Mouse (Mus musculus): ENCODE results near the gene E2f8. TPM values are rescaled to one million over a fixed set of nuclear protein-coding genes. Genes with fewer than 3 reads are reported as not detected.

The E2f8 gene
- 51.1 and 63.0 TPM in 2 replicates for polyA plus RNA-seq (2012)

DNA sequence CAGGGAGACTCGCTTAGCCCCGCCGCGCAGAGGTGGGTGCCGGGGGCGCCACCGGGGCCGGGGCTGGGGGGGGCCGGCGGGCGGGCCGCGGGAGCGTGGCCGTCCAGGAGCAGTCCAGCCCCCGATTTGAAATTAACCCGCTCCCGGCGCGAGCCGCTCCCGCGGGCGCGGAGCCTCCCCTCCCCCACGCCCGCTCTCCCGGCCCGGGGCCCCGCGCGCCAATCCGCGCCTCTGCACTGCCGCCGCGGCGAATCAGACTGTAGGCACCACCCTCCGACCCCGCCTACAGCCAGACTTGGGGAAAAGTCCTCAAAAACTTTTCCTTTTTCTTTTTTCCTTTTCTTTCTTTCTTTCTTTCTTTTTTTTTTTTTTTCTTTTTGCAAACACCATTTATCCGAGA, at the start of gene E2f8:
TSS of gene E2f8 (minus strand) at position 111 of the 400 bp plus-strand sequence.
- TF ChIP-seq GATA1 (IDR thresholded peaks at IDR 0.05; ENCODE audit: low read length), result no peak

- TF ChIP-seq GATA1 (IDR thresholded peaks at IDR 0.05; ENCODE audit: low read length), result no peak
Observed at GRCm38 (mm10) chr7:48930399-48930798, 49.0 kb upstream of the E2f8 start.

- TF ChIP-seq GATA1 (IDR thresholded peaks at IDR 0.05; ENCODE audit: low read length), result no peak
Observed at GRCm38 (mm10) chr7:48928364-48928763, 47.0 kb upstream of the E2f8 start.

DNA sequence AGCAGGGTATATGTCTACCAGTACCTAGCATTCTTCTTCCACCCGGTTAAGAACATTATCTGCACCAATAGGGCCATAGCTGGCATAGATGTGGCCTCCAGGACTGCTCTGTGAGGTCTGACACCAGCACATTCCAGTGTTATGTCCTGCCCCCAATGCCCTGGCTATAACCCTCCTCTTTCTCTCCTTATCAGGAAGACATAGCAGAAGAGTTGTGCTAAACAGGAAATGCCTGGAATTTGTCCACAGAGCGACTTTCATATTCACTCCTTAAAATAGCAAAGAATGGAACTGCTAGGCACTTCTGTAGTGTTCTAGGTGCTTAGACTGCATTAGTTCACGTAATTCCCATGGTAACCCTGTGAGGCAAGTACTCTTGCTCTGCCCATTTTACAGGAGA, 43.8 kb upstream of the E2f8 start:
- TF ChIP-seq GATA1 (IDR thresholded peaks at IDR 0.05; ENCODE audit: low read length), result no peak

DNA sequence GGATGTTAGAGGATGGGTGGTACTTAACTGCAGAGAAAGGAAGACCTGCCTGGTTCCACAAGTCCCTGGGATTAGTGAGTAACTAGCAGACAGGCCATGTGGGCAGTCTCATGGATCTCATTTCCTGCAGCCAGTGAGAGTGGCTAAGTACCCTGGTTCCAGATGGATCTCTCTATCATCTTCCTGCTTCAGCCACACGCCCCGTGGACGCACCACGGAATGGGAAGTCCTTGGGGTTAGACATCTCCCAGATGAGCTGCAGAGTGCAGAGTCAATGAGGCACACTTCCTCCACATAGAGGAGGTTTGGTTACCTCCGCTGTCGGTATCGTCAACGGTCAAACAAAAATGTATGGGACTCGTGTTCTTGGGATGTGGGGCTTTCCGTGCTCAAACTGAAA, 42.2 kb upstream of the E2f8 start:
- TF ChIP-seq GATA1 (IDR thresholded peaks at IDR 0.05; ENCODE audit: low read length), result peak; percentile 9

DNA sequence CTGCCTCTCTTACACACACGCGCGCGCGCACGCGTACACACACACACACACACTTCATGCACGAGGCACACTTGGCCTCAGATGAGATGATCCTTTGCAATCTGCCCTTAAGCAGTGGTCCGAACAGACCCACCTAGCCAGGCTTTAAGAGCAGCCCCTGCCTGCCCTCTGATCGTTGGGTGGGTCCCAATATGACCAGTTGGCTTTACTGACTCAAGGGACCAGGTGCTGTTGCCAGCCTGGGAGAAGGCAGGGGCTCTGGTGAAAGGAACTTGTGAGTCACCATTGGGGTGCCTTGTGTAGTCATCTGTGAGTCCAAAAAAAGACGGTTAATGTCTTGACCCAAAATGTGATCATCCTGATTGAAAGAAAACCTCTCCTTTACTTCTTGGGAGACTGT, 37.0 kb upstream of the E2f8 start:
- no peak for TF ChIP-seq GATA1 (IDR thresholded peaks at IDR 0.05; ENCODE audit: low read length)

DNA sequence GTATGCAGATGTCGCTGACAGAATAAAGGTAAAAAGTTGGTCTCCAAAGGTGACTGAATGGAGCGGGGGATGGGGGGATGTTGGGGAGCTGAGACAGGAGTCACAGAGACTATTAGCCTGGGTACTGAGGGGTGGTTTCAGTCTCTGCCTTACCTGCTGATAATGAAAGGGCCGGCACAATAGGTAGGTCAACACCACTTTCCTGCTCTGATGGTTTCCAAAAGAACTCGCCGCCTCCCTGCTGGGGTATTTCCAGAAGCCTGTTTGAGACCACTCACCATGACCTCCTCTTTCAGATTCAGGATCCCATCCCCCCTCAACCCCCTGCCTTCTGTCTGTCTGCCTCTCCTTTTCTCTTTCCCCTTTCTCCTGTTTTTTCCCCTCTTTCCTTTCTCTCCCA, 36.6 kb upstream of the E2f8 start:
- no peak for TF ChIP-seq GATA1 (IDR thresholded peaks at IDR 0.05; ENCODE audit: low read length)

- no peak for TF ChIP-seq GATA1 (IDR thresholded peaks at IDR 0.05; ENCODE audit: low read length)
Observed at GRCm38 (mm10) chr7:48917463-48917862, 36.1 kb upstream of the E2f8 start.

GRCm38 (mm10) chr7:48914630-48915506, 33.5 kb upstream of the E2f8 start:
- no peak for TF ChIP-seq GATA1 (IDR thresholded peaks at IDR 0.05; ENCODE audit: low read length)

DNA sequence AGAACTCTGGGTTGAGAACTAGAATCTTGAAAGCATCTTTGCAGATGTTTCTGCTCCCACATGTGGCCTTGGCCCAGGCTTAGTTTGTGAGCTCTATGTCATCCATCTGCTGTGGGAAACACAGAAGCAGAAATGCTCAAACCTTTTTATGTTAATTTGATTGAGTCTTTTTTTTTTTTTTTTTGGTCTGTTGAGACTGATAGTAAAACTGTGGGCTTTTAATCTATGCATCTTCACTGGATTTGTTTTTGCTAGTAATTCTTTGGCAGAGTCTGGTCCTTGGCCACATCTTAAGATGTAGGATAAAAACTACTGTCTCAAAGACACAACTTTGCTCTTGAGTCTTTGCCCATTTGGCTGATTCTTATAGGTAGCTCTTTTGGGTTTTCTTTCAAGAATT, 29.8 kb upstream of the E2f8 start:
- no peak for TF ChIP-seq GATA1 (IDR thresholded peaks at IDR 0.05; ENCODE audit: low read length)

- no peak for TF ChIP-seq GATA1 (IDR thresholded peaks at IDR 0.05; ENCODE audit: low read length)
Observed at GRCm38 (mm10) chr7:48910282-48910681, 28.9 kb upstream of the E2f8 start.

- TF ChIP-seq GATA1 (IDR thresholded peaks at IDR 0.05; ENCODE audit: low read length), result no peak
Observed at GRCm38 (mm10) chr7:48909342-48909671, 27.9 kb upstream of the E2f8 start.

GRCm38 (mm10) chr7:48908521-48909341, 27.3 kb upstream of the E2f8 start, which contains the start of gene Nav2:
Gene Nav2 (plus strand): TSS chr7:48908716.
- TF ChIP-seq GATA1 (IDR thresholded peaks at IDR 0.05; ENCODE audit: low read length), result peak; percentile 87

DNA sequence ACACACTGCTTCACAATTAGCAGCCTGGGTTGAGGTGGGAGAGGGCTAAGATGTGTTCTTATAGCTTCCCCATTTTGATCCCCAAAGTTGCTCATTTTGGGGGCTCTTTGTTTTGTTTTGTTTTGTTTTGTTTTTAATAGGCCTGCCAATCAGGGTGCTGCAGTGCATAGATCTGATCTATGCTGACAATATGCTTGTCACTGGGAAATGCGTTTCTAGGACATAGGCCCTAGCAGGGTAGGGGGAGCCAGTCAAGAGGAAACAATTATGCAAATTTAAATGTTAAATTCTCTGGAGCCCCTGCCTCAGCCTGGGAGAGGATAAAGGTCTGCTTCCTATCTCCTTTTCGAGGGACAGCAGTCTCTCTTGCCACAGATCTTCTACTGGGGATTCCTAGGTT, 21.1 kb upstream of the E2f8 start:
- no peak for TF ChIP-seq GATA1 (IDR thresholded peaks at IDR 0.05; ENCODE audit: low read length)

GRCm38 (mm10) chr7:48900408-48901167, 19.2 kb upstream of the E2f8 start:
- TF ChIP-seq GATA1 (IDR thresholded peaks at IDR 0.05; ENCODE audit: low read length), result no peak

- TF ChIP-seq GATA1 (IDR thresholded peaks at IDR 0.05; ENCODE audit: low read length), result no peak
Observed at GRCm38 (mm10) chr7:48898416-48898815, 17.0 kb upstream of the E2f8 start.
